Mouse (Mus musculus): ENCODE results near the gene Ankle2.
A peak's percentile ranks its signal among the peaks of the same experiment; 100 is the strongest.

Gene Ankle2

DNA sequence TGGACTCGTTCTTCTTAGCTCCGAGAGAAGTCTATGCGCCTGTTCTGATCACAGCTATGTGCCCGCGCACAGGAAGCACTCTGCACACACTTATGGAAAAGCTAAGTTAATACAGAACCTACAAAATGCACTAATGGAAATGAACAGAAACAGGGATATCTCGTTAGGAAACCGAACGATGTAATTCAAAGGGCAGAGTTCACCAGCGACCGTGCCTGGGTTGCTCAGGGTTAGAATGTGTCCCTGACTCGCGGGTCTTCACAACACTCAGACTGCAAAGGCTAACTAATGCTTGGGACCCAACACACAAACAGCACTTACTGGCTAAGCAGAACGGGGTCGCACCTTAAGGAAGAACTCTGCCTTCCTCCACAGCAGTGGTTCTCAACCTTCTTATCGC, 54.4 kb downstream of the Ankle2 start:
- DNase-seq, result no peak

DNA sequence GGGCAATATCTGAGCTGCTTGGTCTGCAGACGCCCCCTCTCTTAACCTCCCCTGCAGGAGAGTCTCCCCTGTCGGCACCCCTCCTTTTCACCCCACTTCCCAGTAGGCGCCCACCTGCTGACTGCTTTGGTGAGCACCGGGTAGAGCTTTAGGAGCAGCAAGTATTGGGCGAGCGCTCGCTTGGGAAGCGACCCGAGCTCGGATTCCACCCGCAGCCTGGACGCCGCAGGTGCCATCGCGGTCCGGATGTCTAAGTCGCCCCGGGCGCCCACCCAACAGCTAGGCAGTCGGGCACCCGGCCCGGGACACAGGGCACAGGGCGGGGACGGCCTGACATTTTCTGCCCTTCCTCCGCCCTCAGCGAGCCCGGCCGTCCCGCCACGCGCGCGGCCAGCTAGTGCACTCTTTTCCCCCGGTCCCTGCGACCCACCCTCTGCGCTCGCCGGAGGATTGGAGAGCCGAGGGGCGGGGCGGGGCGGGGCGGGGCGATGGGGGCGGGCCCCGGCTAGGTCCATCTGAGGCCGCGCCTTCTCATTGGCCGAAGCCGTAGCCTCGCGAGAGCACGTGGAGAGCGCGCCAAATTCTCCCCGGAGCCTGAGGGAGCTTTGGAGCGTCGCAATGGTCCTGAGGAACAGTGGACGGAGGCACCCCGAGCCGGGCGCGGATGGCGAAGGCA, 55.1 kb downstream of the Ankle2 start, which contains the start of the genes Pxmp2 and Pole:
TSS of gene Pxmp2 (minus strand) at position 417 of the 676 bp plus-strand sequence.
TSS of gene Pole (plus strand) at position 537 of the 676 bp plus-strand sequence.
- peak; percentile 85 to 89 for DNase-seq

DNA sequence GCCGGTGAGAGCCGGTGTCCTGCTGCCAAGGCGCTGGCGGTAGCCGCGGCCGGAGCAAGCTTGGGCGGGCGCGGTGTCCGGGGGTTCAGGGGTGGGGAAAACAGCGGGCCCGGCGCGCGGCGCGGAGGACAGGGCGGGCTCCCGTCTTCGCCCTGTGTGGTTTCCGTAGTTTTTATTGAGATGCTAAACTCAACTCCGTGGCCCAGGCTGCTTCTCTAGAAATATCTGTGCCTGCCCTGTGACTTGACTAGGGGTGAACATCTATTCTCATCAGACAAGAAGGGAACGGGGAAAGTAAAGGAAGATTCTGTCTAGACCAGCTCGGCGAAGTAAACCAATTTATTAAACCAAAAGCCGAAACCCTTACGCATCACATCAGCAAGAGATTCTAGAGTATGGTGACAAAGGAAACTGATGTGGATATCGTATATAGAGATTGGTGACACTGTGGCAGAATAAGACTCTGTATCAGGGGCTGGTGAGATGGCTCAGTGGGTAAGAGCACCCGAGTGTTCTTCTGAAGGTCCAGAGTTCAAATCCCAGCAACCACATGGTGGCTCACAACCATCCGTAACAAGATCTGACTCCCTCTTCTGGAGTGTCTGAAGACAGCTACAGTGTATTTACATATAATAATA, 55.8 kb downstream of the Ankle2 start:
- DNase-seq, result no peak

DNA sequence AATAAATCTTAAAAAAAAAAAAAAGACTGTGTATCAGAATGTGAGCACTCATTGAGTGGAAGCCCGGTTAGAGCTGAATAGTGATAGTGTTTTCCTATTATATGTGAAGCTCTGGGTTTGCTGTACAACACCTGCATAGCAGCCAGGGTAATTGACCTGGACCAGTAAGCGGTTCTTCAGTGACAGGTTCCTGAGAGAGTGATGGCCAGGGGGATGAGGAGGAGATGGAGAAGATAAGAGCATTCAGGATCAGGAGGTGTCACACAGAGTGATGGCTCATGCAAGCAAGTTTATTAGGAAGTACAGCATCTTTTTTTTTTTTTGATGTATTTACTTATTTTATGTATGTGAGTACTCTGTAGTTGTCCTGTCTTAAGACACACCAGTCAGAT, 56.3 kb downstream of the Ankle2 start:
- no peak for DNase-seq

DNA sequence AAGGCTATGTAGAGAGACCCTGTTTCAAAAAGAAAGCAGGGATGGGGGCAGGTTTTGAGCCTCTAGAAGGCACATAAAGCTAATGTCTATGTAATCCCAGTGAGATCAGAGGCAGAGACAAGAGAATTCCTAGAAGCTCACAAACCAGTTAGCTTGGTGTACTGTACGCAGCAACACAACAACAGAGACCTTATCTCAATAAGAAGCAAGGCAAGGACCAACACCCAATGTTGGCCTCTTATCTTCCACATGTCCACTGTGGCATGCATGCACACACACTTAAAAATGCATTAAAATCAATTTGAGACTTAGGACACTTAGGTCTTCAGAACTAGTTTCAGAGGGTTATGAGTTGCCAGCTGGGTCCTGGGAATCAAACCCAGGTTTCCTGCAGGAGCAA, 60.8 kb downstream of the Ankle2 start:
- DNase-seq, result no peak

DNA sequence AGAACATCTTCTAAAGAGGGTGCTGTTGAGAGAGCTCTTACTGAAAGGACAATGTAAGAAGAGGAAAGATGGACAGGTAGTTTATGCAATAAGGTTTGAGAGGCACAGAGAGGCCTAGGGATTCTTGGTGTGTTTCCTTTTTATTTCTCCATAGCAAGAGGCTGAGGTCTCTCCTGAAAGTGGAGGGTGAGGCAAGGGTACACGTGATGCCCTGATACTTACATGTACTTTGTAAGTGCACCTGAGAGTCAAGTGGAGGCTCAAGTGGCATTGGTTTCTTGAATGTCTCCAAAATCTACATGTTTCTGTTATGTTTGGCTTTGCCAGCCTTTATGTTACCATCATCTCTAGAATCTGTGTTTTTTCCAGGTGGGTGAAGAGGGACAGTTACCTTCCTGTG, 65.8 kb downstream of the Ankle2 start:
- no peak for DNase-seq

DNA sequence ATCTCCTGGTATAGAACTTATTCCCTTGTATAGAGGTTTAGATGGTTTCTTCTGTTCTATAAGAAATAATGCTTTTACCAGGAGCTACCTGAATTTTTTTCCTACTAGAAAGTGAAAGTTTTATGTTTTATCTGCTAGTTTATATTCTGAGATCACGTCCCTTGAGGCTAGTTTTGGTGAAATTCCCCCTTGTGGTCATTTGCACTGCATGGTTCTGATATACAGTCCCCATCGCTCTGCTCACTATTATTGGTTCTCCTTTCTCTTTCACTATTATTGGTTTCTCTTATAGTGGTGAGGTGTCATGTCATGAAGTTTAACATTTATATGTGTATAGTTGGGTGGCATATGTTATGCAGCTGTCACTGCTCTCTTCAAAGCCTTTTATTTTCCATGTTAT, 69.8 kb downstream of the Ankle2 start:
- no peak for DNase-seq
